Mouse (Mus musculus) embryonic facial prominence, embryonic 13.5 days (tissue): ENCODE results near the gene Stxbp6. TPM values are rescaled to one million over a fixed set of nuclear protein-coding genes. Genes with fewer than 3 reads are reported as not detected.

Source experiments
- ATAC-seq: fragments of 200-750 bp; cut with Nextera tagmentation; 2 replicates; pipeline ENCODE4 v1.8.0; 2017; ENCODE audit warnings: low read depth; ENCODE audit not compliant: insufficient number of reproducible peaks, insufficient read depth, low FRiP score, low TSS enrichment
- H3K27ac ChIP-seq: fragments of 300-500 bp; sonication (generic); 2 replicates; pipeline ENCODE4 v1.5.1; 2015; ENCODE audit warnings: moderate library complexity, mild to moderate bottlenecking, inconsistent platforms
- H3K27me3 ChIP-seq: fragments of 300-500 bp; sonication (generic); 2 replicates; pipeline ENCODE4 v1.6.1; 2015; ENCODE audit warnings: mild to moderate bottlenecking, inconsistent platforms
- H3K36me3 ChIP-seq: fragments of 300-500 bp; sonication (generic); 2 replicates; pipeline ENCODE4 v1.6.1; 2015; ENCODE audit warnings: mild to moderate bottlenecking, inconsistent platforms
- H3K4me1 ChIP-seq: fragments of 300-500 bp; sonication (generic); 2 replicates; pipeline ENCODE4 v1.6.1; 2015; ENCODE audit warnings: inconsistent platforms
- H3K4me2 ChIP-seq: fragments of 300-500 bp; sonication (generic); 2 replicates; pipeline ENCODE4 v1.6.1; 2015; ENCODE audit warnings: moderate library complexity, mild to moderate bottlenecking, inconsistent platforms
- H3K4me3 ChIP-seq: fragments of 300-500 bp; sonication (generic); 2 replicates; pipeline ENCODE4 v1.5.1; 2015; ENCODE audit warnings: mild to moderate bottlenecking, inconsistent platforms
- H3K9ac ChIP-seq: fragments of 300-500 bp; sonication (generic); 2 replicates; pipeline ENCODE4 v1.6.1; 2015; ENCODE audit warnings: mild to moderate bottlenecking, inconsistent platforms
- H3K9me3 ChIP-seq: fragments of 300-500 bp; sonication (generic); 2 replicates; pipeline ENCODE4 v1.6.1; 2016; ENCODE audit warnings: inconsistent platforms
- WGBS: fragments of 180-500 bp; shearing (Covaris S2); methylation state at CpG from one replicate; pipeline ENCODE4 v1.1.7; 2015; ENCODE audit warnings: mixed read lengths; 5-methylcytosine and 5-hydroxymethylcytosine counted together
- polyA plus RNA-seq: library from polyadenylated mRNA; unstranded; fragments of >200 nt; fragmentation: Nextera tagmentation; extraction: Ambion mirVana; gene quantifications from 2 replicates; pipeline ENCODE4 v1.2.1, GENCODE M21; 2015

The Stxbp6 gene
- polyA plus RNA-seq, 1 experiment from 2014 or later = 10.2 TPM

- no peaks in the 10 kb centered on the region for H3K27me3 ChIP-seq
- H3K4me1 ChIP-seq = no peaks in the 10 kb centered on the region
- no peak for ATAC-seq
- no peaks in the 10 kb centered on the region for H3K36me3 ChIP-seq
- no peak overlapping the region for H3K27ac ChIP-seq
- H3K4me2 ChIP-seq = no peak overlapping the region
- 70% methylated on average over 1 of the region's 1 CpGs for WGBS
- no peak overlapping the region for H3K9ac ChIP-seq
- no peak overlapping the region for H3K4me3 ChIP-seq
- H3K9me3 ChIP-seq = no peaks in the 10 kb centered on the region
Observed at GRCm38 (mm10) chr12:44850516-44850915, 224.0 kb downstream of the Stxbp6 start.

- H3K9ac ChIP-seq = no peak overlapping the region
- H3K9me3 ChIP-seq = no peaks in the 10 kb centered on the region
- no peak overlapping the region for H3K27ac ChIP-seq
- no peak overlapping the region for H3K4me2 ChIP-seq
- no peaks in the 10 kb centered on the region for H3K4me1 ChIP-seq
- no peaks in the 10 kb centered on the region for H3K27me3 ChIP-seq
- no peak for ATAC-seq
- no peak overlapping the region for H3K4me3 ChIP-seq
- H3K36me3 ChIP-seq = no peaks in the 10 kb centered on the region
- 43% methylated on average over 3 of the region's 3 CpGs for WGBS
Observed at GRCm38 (mm10) chr12:44848483-44849221, 225.9 kb downstream of the Stxbp6 start.

- Histone ChIP-seq H3K4me3 (no peak overlapping the region), H3K36me3 (no peaks in the 10 kb centered on the region), H3K9me3 (no peaks in the 10 kb centered on the region), H3K4me2 (no peak overlapping the region), H3K9ac (no peak overlapping the region), H3K27me3 (no peaks in the 10 kb centered on the region), H3K27ac (no peak overlapping the region), H3K4me1 (peaks cover 7% of the 10 kb centered on the region; the same call in 1 of the 2 replicates)
- no peak for ATAC-seq
- whole genome bisulfite sequencing = 62% methylated on average over 2 of the region's 2 CpGs
Observed at GRCm38 (mm10) chr12:44840585-44840984, 233.9 kb downstream of the Stxbp6 start.

- peaks cover 7% of the 10 kb centered on the region; the same call in 1 of the 2 replicates for H3K4me1 ChIP-seq
- H3K27me3 ChIP-seq = no peaks in the 10 kb centered on the region
- no peak overlapping the region for H3K27ac ChIP-seq
- no peak overlapping the region for H3K4me3 ChIP-seq
- no peak overlapping the region for H3K9ac ChIP-seq
- H3K36me3 ChIP-seq = no peaks in the 10 kb centered on the region
- H3K9me3 ChIP-seq = no peaks in the 10 kb centered on the region
- WGBS = 38% methylated on average over 7 of the region's 7 CpGs
- H3K4me2 ChIP-seq = no peak overlapping the region
- peak; percentile 64 for ATAC-seq
Observed at GRCm38 (mm10) chr12:44839594-44840373, 234.7 kb downstream of the Stxbp6 start.

GRCm38 (mm10) chr12:44835879-44836467 is 238.5 kb downstream of the Stxbp6 start:
- Histone ChIP-seq H3K9ac (no peak overlapping the region), H3K4me3 (no peak overlapping the region), H3K36me3 (no peaks in the 10 kb centered on the region), H3K4me2 (no peak overlapping the region), H3K9me3 (no peaks in the 10 kb centered on the region), H3K4me1 (peaks cover 7% of the 10 kb centered on the region; the same call in 1 of the 2 replicates), H3K27ac (no peak overlapping the region), H3K27me3 (no peaks in the 10 kb centered on the region)
- ATAC-seq = no peak
- WGBS = 46% methylated on average over 1 of the region's 1 CpGs

GRCm38 (mm10) chr12:44811895-44812294 is 262.6 kb downstream of the Stxbp6 start:
- Histone ChIP-seq H3K36me3 (no peaks in the 10 kb centered on the region), H3K4me1 (no peaks in the 10 kb centered on the region), H3K27me3 (no peaks in the 10 kb centered on the region), H3K9me3 (no peaks in the 10 kb centered on the region), H3K4me2 (no peak overlapping the region), H3K4me3 (no peak overlapping the region), H3K9ac (no peak overlapping the region), H3K27ac (no peak overlapping the region)
- ATAC-seq = no peak
- WGBS = 67% methylated on average over 2 of the region's 2 CpGs

- no peak overlapping the region for H3K4me2 ChIP-seq
- no peaks in the 10 kb centered on the region for H3K27me3 ChIP-seq
- H3K9ac ChIP-seq = no peak overlapping the region
- no peaks in the 10 kb centered on the region for H3K36me3 ChIP-seq
- no peak overlapping the region for H3K4me3 ChIP-seq
- no peaks in the 10 kb centered on the region for H3K9me3 ChIP-seq
- H3K27ac ChIP-seq = no peak overlapping the region
- no peak for ATAC-seq
- no peaks in the 10 kb centered on the region for H3K4me1 ChIP-seq
Observed at GRCm38 (mm10) chr12:44804213-44804612, 270.3 kb downstream of the Stxbp6 start.
